Mouse (Mus musculus) layer of hippocampus, adult 9-10 months (tissue): ENCODE measurements around the gene Pygl.
"Not testable (repeated sequence)": the region's sequence is repeated elsewhere in the genome, so short reads cannot be mapped to it uniquely, and the experiment has no call there.

ENCODE experiments used
- DNase-seq: peaks from one replicate; pipeline ENCODE4 v3.0.0; 2022; ENCODE audit warnings: low spot score

Pygl gene

GRCm38 (mm10) chr12:70156222-70156621 is 75.1 kb downstream of the Pygl start:
- no peak for DNase-seq

GRCm38 (mm10) chr12:70153842-70154241 is 77.4 kb downstream of the Pygl start, which contains the start of gene Abhd12b:
Gene Abhd12b (plus strand): TSS chr12:70154142.
- no peak for DNase-seq

GRCm38 (mm10) chr12:70148631-70149265 is 82.5 kb downstream of the Pygl start:
- no peak for DNase-seq

- no peak for DNase-seq
Measured at GRCm38 (mm10) chr12:70147986-70148630, 83.2 kb downstream of the Pygl start.

GRCm38 (mm10) chr12:70145586-70145985 is 85.7 kb downstream of the Pygl start:
- no peak for DNase-seq

- DNase-seq, result peak; percentile 55
Measured at GRCm38 (mm10) chr12:70144637-70145448, 86.4 kb downstream of the Pygl start.

GRCm38 (mm10) chr12:70144106-70144587 is 87.1 kb downstream of the Pygl start:
- not testable (repeated sequence) for DNase-seq

- DNase-seq, result no peak
Measured at GRCm38 (mm10) chr12:70140993-70141576, 90.2 kb downstream of the Pygl start.
